Mouse (Mus musculus) neutrophil, adult 5-6 weeks (primary cell): ENCODE data around the gene Lrrc1. TPM values are rescaled to one million over a fixed set of nuclear protein-coding genes. Genes with fewer than 3 reads are reported as not detected.

ENCODE experiments used
- ATAC-seq: fragments of 151-379, 151-347 bp; 2 replicates; pipeline ENCODE4 v1.8.0; 2017; ENCODE audit warnings: mild to moderate bottlenecking, moderate TSS enrichment; ENCODE audit not compliant: insufficient number of reproducible peaks, poor library complexity, low FRiP score, severe bottlenecking; ENCODE audit errors: extremely low read depth
- total RNA-seq: library from RNA; stranded (forward); fragments of 200-1000 nt; gene quantifications from 2 replicates; pipeline ENCODE4 v1.2.3, GENCODE M21; 2017

Lrrc1 gene
- total RNA-seq, 1 experiment from 2014 or later, result 9.3 TPM

DNA sequence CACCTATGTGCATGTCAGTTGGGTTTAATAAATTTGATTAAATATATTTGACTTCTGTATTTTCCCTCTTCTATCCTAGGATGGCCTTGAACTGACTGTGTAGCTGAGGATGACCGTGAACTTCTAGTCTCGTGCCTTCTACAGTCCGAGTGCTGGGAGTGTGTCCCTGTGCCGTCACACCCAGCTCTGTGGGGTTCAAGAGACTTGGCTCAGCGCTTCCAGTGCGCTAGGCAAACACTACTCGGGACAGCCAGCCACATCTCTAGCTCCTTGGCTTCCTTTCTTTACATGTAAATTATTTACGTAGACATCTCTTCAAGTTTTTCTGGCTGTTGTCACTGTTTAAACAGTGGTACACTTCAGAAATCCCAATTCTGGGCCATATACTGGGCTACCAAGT, 34.1 kb downstream of the Lrrc1 start:
- no peak for ATAC-seq

- ATAC-seq, result no peak
These were observed 36.8 kb downstream of the Lrrc1 start for GRCm38 (mm10) chr9:77507743-77508394.

DNA sequence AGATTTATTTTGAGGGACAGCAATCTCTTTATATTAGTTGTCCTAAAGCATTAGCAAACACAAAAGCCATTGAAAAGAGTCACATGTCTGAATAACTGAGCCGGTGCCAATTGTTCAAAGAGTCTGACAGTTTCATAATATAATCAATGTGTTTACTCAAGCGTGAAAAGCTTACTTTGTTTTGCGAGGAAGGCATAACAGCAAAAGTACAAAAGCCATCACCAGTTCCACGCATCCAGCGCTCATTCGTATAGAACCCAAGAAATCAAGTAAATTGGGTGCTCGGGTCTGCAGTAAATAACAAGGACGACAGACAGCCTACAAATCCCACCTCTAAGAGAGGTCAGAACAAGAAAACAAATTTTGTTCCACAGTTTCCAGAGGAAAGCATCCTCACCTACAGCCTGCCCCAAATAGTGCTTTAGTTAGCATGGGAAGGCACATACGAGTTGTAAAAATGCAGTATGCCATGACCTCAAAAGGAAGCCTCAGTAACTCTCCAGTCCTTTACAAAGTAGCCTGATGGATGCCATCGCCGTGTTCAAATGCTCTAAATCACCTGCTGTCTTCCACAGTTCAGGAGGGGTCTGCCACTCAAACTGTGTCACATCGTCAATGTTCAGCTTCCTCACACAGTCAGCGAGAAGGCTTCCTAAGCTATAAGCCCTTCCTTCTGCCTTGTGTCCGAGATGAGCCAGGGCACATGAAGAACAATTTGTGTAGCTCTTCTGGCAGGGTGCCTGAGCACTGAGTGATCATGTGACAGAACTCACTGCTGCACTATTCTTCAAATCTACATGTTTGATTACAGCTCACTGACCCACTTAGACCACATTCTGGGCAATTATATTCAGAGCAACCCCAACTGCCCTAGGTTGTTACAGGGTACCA, 41.9 kb downstream of the Lrrc1 start:
- no peak for ATAC-seq

DNA sequence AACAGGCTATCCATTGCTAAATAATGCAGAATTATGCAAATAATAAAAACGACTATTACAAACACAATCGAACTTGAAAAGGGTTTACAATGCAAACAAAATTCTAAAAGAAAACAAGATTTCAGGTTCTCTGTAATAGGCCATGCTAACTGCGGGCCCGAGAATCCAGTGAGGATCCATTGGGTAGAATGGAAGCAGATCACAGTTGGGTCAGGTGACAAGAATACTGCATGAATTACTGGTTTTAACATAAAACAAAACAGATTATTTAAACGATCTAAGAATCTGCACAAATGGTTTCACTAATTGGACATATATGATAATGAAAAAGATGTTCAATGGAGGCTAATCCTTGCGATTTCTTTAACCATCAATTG, 42.5 kb downstream of the Lrrc1 start:
- no peak for ATAC-seq

DNA sequence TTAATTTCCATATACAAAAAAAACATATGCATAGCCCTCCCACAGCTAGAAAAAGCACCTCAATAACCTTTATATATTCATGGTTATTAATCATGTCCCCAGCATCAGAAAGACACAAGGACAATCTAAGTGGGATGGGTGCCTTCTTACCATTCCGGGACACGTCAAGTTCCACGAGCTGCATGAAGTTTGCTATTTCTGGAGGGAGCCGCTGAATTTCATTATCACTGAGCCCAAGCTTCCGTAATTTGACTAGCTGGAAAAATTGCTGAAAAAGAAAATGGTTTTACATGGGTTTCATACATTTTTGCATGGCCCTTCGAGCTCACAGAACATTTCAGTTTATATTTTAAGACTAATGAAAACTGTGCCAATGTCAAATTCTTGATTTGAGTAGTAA, 45.6 kb downstream of the Lrrc1 start:
- ATAC-seq, result no peak

DNA sequence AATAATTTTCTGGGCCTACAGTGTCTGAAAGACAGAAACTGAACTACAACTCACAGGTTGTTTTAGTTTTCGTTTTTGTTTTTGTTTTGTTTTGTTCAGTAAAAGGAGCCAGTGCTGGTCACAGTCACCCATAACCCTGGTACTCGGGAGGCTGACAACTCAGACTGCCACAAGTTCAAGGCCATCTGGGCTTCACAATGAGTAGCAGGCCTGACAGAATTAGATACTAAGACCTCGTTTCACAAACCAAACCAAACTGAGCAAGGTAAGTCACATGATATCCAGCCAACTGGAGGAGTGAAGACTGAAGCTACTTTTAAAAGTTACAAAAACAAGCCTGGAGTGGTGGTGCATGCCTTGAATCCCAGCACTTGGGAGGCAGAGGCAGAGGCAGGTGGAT, 46.3 kb downstream of the Lrrc1 start:
- no peak for ATAC-seq

- peak; percentile 1; the same call in 1 of the 2 replicates for ATAC-seq
These were observed 47.5 kb downstream of the Lrrc1 start for GRCm38 (mm10) chr9:77497173-77497572.

- ATAC-seq, result no peak
These were observed 48.1 kb downstream of the Lrrc1 start for GRCm38 (mm10) chr9:77496540-77497062.

GRCm38 (mm10) chr9:77494307-77494706, 50.4 kb downstream of the Lrrc1 start:
- no peak for ATAC-seq

DNA sequence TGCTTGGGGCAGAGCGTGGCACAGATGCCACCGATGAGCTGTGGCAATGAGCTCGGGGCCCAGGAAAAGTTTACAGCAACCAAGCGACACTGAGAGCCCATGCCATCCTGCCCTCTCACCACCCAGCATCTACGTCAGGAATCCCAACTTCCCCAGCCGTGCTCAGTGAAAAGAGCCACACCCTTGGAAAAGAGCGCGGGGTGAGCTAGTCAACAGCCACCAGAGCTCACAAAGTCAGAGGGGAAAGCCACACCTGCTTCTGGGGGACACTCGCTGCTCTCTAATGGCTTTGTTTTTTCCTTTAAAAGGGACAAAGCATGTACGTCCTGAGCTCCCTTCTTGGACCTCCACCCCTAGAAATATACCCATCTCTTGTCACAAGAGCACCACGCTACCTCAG, 56.1 kb downstream of the Lrrc1 start:
- ATAC-seq, result no peak

GRCm38 (mm10) chr9:77487427-77487826, 57.2 kb downstream of the Lrrc1 start:
- ATAC-seq, result no peak

DNA sequence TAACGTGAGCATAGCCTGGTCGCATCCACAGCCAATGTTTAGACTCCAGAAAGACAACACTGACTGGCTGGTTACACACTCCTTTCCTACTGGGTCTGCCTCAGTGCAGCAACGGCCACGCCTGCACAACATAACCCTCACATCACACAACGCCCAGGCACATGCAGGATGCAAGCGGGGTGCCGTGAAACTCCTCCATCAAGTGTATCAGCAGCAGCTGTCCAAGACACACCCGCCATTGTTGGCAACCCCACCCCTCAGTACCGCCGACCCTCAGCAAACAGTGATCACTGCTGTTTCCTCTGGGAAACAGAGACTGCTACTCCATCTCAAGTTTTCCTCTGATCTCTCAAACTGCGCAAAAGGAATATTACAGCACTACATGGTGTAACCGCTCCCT, 58.8 kb downstream of the Lrrc1 start:
- no peak for ATAC-seq

- no peak for ATAC-seq
These were observed 59.9 kb downstream of the Lrrc1 start for GRCm38 (mm10) chr9:77484751-77485150.

DNA sequence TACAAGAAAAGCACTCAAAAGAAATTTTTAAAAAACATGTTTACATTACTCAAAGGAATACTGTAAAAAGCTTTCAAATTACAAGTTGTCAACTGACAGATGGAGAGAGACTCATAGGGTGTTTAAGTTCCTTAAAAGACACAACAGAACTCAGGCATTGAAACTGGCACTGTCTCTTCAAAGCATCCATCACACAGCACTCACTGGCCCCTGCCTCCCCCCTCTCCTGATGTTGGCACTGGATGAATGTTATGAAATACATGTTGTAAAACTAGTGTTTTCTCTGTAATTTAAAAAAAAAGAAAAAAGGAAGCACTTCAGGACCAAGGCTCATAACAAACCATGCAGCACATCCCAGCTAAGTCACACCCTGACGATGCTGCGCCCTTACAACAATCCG, 61.1 kb downstream of the Lrrc1 start:
- ATAC-seq, result no peak

DNA sequence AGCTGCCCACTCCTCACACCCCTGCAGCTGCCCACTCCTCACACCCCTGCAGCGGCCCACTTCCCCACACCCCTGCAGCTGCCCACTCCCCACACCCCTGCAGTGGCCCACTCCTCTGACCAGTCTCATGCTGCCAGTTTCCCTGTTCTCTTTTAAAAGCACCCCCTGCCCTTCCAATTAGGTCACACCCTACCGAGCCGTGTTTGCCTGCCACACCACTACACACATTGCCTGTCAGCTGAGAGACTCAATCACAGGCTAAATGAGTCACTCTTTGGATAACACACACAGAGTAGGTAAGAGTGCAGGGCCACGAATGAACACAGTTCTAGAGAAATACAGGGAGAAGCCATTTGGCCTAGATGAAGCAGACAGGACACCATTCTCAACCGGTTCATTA, 62.4 kb downstream of the Lrrc1 start:
- ATAC-seq, result no peak

GRCm38 (mm10) chr9:77481380-77481779, 63.3 kb downstream of the Lrrc1 start:
- ATAC-seq, result no peak

GRCm38 (mm10) chr9:77480574-77481319, 63.9 kb downstream of the Lrrc1 start:
- ATAC-seq, result no peak

DNA sequence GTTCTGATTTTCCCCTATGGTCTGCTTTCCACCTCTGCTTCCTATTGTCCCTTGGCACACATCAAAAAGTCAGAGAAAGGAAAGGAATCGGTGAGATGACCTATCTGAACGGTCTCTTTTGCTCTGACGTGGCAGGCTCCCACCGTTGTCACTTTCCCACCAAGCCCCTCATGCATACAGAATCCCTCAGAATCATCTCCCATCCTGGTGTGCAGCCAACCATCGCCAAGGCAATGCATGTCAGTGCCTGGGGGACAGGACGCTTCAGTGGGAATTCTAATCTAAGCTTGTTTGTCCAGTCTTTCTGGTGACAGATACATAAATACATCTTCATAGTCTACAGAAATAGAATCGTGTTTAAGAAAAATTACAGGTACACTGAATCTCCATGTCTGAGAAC, 64.7 kb downstream of the Lrrc1 start:
- ATAC-seq, result no peak

GRCm38 (mm10) chr9:77478166-77478920, 66.3 kb downstream of the Lrrc1 start:
- no peak for ATAC-seq
